Mouse (Mus musculus) neural tube, embryonic 14.5 days (tissue): ENCODE results near the gene Otulinl. TPM values are rescaled to one million over a fixed set of nuclear protein-coding genes. Genes with fewer than 3 reads are reported as not detected.

Experiments
- polyA plus RNA-seq: library from polyadenylated mRNA; unstranded; fragments of >200 nt; fragmentation: Nextera tagmentation; extraction: Ambion mirVana; gene quantifications from 2 replicates; pipeline ENCODE4 v1.2.1, GENCODE M21; 2014

The Otulinl gene
- polyA plus RNA-seq, 1 experiment from 2014 or later: 11.2 TPM

Other genes with a start within 250 kb of the Otulinl start
- 18.0 and 19.5 TPM in 2 replicates for gene Ank, start 214.9 kb downstream of the Otulinl start, polyA plus RNA-seq
- gene Otulin, start 50.9 kb downstream of the Otulinl start, polyA plus RNA-seq: 29.5 and 32.7 TPM in 2 replicates